10 mouse cellular contexts compared by ENCODE assay signal in genomic region chr6:125455806-125456520, GRCm38 (mm10). TPM values are rescaled to one million over a fixed set of nuclear protein-coding genes. Genes with fewer than 3 reads are reported as not detected.
DNase-seq lines count a peak whose midpoint lies in the region; ATAC-seq and TF ChIP-seq lines count a peak whose summit lies in the region.
"Had no signal": no experiment of that assay in that cellular context is flagged by ENCODE, and none has a peak within 500 bp of the region (broad histone marks: within the 10 kb centered on the region; RNA-seq: fewer than 3 reads in every experiment).

No protein-coding gene starts in this region.

- DNase-seq in kidney, postnatal 4 days: peak; percentile 45 to 54
- no peak for DNase-seq in kidney, adult 11 months
- no peak for DNase-seq in stomach, postnatal 0 days (ENCODE audit: low spot score)
- no peak for DNase-seq in right cerebral cortex, postnatal 10 days (ENCODE audit: low spot score in 2 of 2)
- DNase-seq in left cerebral cortex, adult 11 months (ENCODE audit: low spot score): no peak
- DNase-seq: liver, embryonic 13.5 days; right cerebral cortex, postnatal 4 days had no signal

- no peaks in the 10 kb centered on the region for H3K9me3 ChIP-seq in embryonic facial prominence, embryonic 15.5 days (replicated peaks)
- H3K9me3 ChIP-seq in limb, embryonic 12.5 days: no peaks in the 10 kb centered on the region
- no peaks in the 10 kb centered on the region for H3K9me3 ChIP-seq in stomach, postnatal 0 days (ENCODE audit: control insufficient read depth, low read length)
- H3K9me3 ChIP-seq: heart, embryonic 13.5 days; liver, embryonic 13.5 days had no signal

- TF ChIP-seq EP300 in stomach, postnatal 0 days (optimal IDR thresholded peaks at IDR 0.05): no peak

- H3K4me1 ChIP-seq in embryonic facial prominence, embryonic 15.5 days: peaks cover 26% of the 10 kb centered on the region
- peaks cover 40% of the 10 kb centered on the region for H3K4me1 ChIP-seq in limb, embryonic 12.5 days (replicated peaks)
- no peaks in the 10 kb centered on the region; the same call in 1 of the 2 replicates for H3K4me1 ChIP-seq in stomach, postnatal 0 days (replicated peaks; ENCODE audit: control insufficient read depth, insufficient read depth)

- no peaks in the 10 kb centered on the region for H3K27me3 ChIP-seq in embryonic facial prominence, embryonic 15.5 days
- H3K27me3 ChIP-seq in limb, embryonic 12.5 days: no peaks in the 10 kb centered on the region
- no peaks in the 10 kb centered on the region for H3K27me3 ChIP-seq in stomach, postnatal 0 days (ENCODE audit: control insufficient read depth, insufficient read depth, low read length)
- H3K27me3 ChIP-seq: heart, embryonic 13.5 days; liver, embryonic 13.5 days had no signal

- 27% methylated on average over 12 of the region's 12 CpGs for WGBS in embryonic facial prominence, embryonic 15.5 days
- 26% methylated on average over 12 of the region's 12 CpGs for WGBS in limb, embryonic 12.5 days
- 40% methylated on average over 12 of the region's 12 CpGs for WGBS in stomach, postnatal 0 days

- no peak for TF ChIP-seq CTCF in stomach, postnatal 0 days (IDR thresholded peaks at IDR 0.05; ENCODE audit: low read depth)

- H3K4me3 ChIP-seq in embryonic facial prominence, embryonic 15.5 days (replicated peaks): no peak overlapping the region
- H3K4me3 ChIP-seq in limb, embryonic 12.5 days (replicated peaks): no peak overlapping the region
- no peak overlapping the region for H3K4me3 ChIP-seq in stomach, postnatal 0 days (ENCODE audit: low read depth, low read length)
- H3K4me3 ChIP-seq: heart, embryonic 13.5 days; liver, embryonic 13.5 days had no signal

- peak; percentile 55; the same call in 1 of the 2 replicates for ATAC-seq in embryonic facial prominence, embryonic 15.5 days (ENCODE audit: insufficient number of reproducible peaks, low FRiP score, low TSS enrichment, low read depth)
- ATAC-seq in limb, embryonic 12.5 days (ENCODE audit: insufficient number of reproducible peaks, insufficient read depth, low FRiP score, low TSS enrichment, low read depth): peak; percentile 60; the same call in 1 of the 2 replicates
- peak; percentile 31; the same call in 1 of the 2 replicates for ATAC-seq in stomach, postnatal 0 days (ENCODE audit: low FRiP score, low TSS enrichment)

- 0 out of 2 replicates have a peak overlapping the region, but pooled peaks have one; percentile 9 for H3K27ac ChIP-seq in embryonic facial prominence, embryonic 15.5 days (replicated peaks)
- H3K27ac ChIP-seq in limb, embryonic 12.5 days: peak overlapping the region; percentile 47; the same call in 1 of the 2 replicates
- H3K27ac ChIP-seq in stomach, postnatal 0 days (replicated peaks): no peak overlapping the region
- H3K27ac ChIP-seq: heart, embryonic 13.5 days; liver, embryonic 13.5 days had no signal

- peaks cover 20% of the 10 kb centered on the region for H3K36me3 ChIP-seq in embryonic facial prominence, embryonic 15.5 days
- H3K36me3 ChIP-seq in limb, embryonic 12.5 days: 0 out of 2 replicates have a peak, but pooled peaks cover 1% of the 10 kb centered on the region
- peaks cover 9% of the 10 kb centered on the region for H3K36me3 ChIP-seq in stomach, postnatal 0 days (ENCODE audit: control insufficient read depth, insufficient read depth, low read length)
- H3K36me3 ChIP-seq: liver, embryonic 13.5 days had no signal

- no peak overlapping the region for H3K9ac ChIP-seq in embryonic facial prominence, embryonic 15.5 days
- H3K9ac ChIP-seq in limb, embryonic 12.5 days (replicated peaks): no peak overlapping the region
- no peak overlapping the region for H3K9ac ChIP-seq in stomach, postnatal 0 days (ENCODE audit: low read length)
- H3K9ac ChIP-seq: heart, embryonic 13.5 days; liver, embryonic 13.5 days had no signal

- no peak overlapping the region for H3K4me2 ChIP-seq in embryonic facial prominence, embryonic 15.5 days (replicated peaks)
- H3K4me2 ChIP-seq in limb, embryonic 12.5 days: no peak overlapping the region
- no peak overlapping the region for H3K4me2 ChIP-seq in stomach, postnatal 0 days (replicated peaks; ENCODE audit: low read depth)
- H3K4me2 ChIP-seq: heart, embryonic 13.5 days; liver, embryonic 13.5 days had no signal

RNA-seq across cellular contexts. Expression of gene Cd9, which starts 38.6 kb away (rescaled TPM):
- 366 and 382 TPM in 2 replicates for polyA plus RNA-seq in embryonic facial prominence, embryonic 15.5 days (2015; fragmentation: Nextera tagmentation; extraction: Ambion mirVana)
- polyA plus RNA-seq in limb, embryonic 12.5 days (2016; fragmentation: Nextera tagmentation; extraction: Ambion mirVana): 65.5 and 71.0 TPM in 2 replicates
- 487 and 500 TPM in 2 replicates for polyA plus RNA-seq in stomach, postnatal 0 days (2015; fragmentation: Nextera tagmentation; extraction: Ambion mirVana)

Comparison
In these comparisons a context has a peak if more than half of its experiments do, and no peak if none do; other contexts are left out.
1. DNase-seq: peak in kidney, postnatal 4 days (2 of 2); none in kidney, adult 11 months (single experiment), stomach, postnatal 0 days (single experiment), right cerebral cortex, postnatal 10 days (0 of 2) and left cerebral cortex, adult 11 months (single experiment).
2. Peak in every context shown above with its lines, with median percentiles within 50 percentile points of each other: ATAC-seq.